Mouse (Mus musculus) limb, embryonic 11.5 days (tissue): Measurements from ENCODE around the gene Parp11. TPM values are rescaled to one million over a fixed set of nuclear protein-coding genes. Genes with fewer than 3 reads are reported as not detected.

ENCODE experiments used
- polyA plus RNA-seq: library from polyadenylated mRNA; unstranded; fragments of >200 nt; fragmentation: Nextera tagmentation; extraction: Ambion mirVana; gene quantifications from 2 replicates; pipeline ENCODE4 v1.2.1, GENCODE M21; 2014

Gene Parp11
- polyA plus RNA-seq, 1 experiment from 2014 or later = 34.4 TPM

Other genes starting within 250 kb of the Parp11 start
- 1.2 and 1.4 TPM in 2 replicates for gene Cracr2a, start 114.5 kb downstream of the Parp11 start, polyA plus RNA-seq